Mouse (Mus musculus): ENCODE measurements around the gene Bcl11a. TPM values are rescaled to one million over a fixed set of nuclear protein-coding genes. Genes with fewer than 3 reads are reported as not detected.

Bcl11a gene
- polyA plus RNA-seq, 1 experiment: 89.4 TPM

DNA sequence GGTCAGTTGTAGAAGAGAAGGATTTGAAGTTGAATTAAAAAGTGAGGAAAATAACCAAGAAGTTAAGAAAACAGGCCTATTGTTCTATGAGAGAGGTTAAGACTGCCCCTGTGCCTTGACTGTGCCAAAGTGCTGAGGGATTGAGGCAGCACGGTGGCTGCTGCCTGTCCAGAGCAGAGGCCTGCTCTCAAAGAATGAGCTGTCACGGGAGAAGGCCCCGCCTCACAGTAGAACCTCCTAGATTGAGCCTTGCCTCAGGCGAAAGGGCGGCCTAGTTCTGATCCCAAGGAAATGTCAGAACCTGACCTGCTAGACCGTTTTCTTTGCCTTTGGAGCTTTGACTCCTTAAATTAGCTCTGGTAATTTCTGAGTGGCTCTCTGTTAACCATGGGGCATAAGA, 69.8 kb downstream of the Bcl11a start:
- 78% methylated on average over 6 of the region's 6 CpGs for WGBS
- no peak overlapping the region for H3K27ac ChIP-seq (ENCODE audit: insufficient read depth, low read depth, low read length)
- TF ChIP-seq CTCF (IDR thresholded peaks at IDR 0.05; ENCODE audit: insufficient read depth, low read depth, low read length) (no peak), POLR2A (IDR thresholded peaks at IDR 0.05; ENCODE audit: insufficient read depth, low read depth, low read length) (no peak)
- H3K4me1 ChIP-seq (ENCODE audit: control insufficient read depth, insufficient read depth, low read length): peaks cover 34% of the 10 kb centered on the region
- no peak overlapping the region for H3K4me3 ChIP-seq (ENCODE audit: insufficient read depth, low read depth, low read length)

DNA sequence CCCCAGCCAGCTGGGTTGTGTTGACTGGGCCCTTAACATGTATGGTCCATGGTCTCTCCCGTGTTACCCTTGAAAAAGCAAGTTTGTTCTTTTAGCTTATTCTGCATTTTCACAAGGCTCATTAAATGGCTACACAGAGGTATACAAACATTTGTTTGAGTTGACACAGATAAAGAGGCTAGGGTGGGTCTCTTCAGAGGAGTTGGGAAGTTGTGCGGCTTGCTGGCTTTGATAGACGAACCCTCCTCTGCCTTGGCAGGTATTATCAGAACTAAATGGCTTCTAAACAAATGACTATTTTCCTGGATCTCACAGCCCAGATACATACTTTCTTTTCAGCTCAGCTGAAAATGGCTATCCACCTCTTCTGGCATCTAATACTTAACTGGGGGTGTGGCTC, 70.7 kb downstream of the Bcl11a start:
- TF ChIP-seq CTCF (IDR thresholded peaks at IDR 0.05; ENCODE audit: insufficient read depth, low read depth, low read length) (no peak), POLR2A (IDR thresholded peaks at IDR 0.05; ENCODE audit: insufficient read depth, low read depth, low read length) (no peak)
- Histone ChIP-seq H3K27ac (ENCODE audit: insufficient read depth, low read depth, low read length) (no peak overlapping the region), H3K4me1 (ENCODE audit: control insufficient read depth, insufficient read depth, low read length) (peaks cover 37% of the 10 kb centered on the region), H3K4me3 (ENCODE audit: insufficient read depth, low read depth, low read length) (no peak overlapping the region)
- WGBS: 82% methylated on average over 3 of the region's 3 CpGs

DNA sequence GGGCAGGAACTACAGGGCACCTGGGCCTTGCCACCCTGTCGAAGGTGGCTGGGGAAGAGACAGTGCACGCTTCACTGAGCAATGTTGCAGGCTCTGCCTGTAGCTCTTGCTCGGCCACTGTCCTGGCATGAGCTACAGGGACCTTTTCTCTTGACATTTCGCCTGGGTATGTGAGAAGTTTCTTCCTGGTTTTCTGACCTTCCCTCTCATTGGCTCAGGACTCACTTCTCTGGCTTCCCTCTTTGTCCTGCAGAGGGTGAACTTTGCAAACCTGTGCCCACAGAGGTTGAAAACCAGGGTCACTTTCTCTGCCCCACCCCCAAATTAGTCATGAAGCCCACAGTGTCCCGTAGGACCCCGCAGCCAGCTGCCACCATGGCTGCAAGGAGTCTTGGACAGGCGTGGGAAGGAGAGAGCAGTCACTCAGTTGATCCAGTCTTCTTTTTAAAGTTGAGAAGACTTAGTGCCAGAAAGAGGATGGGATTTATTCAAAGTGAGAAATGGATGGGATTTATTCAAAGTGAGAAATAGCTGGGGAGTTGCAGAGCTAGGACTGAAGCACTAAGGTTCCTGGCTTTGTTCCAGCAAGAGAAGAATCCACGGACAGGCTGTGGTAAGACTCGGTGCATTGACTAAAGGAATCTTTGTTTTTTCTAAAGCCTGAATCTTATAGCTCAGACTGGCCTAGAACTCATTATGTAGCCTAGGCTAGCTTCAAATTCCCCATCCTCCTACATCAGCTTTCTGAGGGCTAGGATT, 71.8 kb downstream of the Bcl11a start:
- H3K27ac ChIP-seq (ENCODE audit: insufficient read depth, low read depth, low read length): no peak overlapping the region
- H3K4me1 ChIP-seq (ENCODE audit: control insufficient read depth, insufficient read depth, low read length): peaks cover 33% of the 10 kb centered on the region
- H3K4me3 ChIP-seq (ENCODE audit: insufficient read depth, low read depth, low read length): no peak overlapping the region
- TF ChIP-seq POLR2A (IDR thresholded peaks at IDR 0.05; ENCODE audit: insufficient read depth, low read depth, low read length): no peak
- WGBS: 63% methylated on average over 9 of the region's 9 CpGs

DNA sequence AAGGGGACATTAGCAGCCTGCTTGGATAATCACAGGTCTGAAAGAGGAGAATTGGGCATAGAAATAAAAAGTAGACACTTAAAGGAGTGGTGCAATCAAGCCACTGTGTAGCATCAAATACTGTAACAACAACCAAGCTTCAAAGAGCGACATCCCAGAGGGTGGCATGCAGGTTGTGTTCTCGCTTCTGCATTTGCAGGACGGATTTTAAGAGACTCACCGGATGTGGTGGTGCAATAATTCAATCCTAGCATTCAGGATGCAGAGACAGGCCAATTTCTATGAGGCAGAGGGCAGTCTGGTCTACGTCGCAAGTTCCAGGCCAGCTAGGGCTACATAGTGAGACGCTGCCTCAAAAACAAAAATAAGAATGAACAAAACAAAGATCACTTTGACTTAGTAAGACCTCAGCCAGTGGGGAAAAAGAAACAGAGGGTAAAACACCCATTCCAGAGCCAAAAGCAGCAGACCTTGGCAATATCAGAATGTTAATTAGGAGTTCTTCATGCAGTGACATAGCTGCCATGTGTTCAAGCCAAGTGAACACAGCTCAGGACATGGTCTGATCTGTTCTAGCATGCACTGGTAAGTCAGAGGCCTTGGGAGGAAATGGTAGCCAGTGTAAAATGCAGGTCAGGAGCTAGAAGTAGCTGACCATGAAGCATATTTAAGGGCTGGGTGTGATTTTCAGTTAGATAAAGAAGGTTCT, 74.4 kb downstream of the Bcl11a start:
- Histone ChIP-seq H3K4me3 (ENCODE audit: insufficient read depth, low read depth, low read length) (no peak overlapping the region), H3K4me1 (ENCODE audit: control insufficient read depth, insufficient read depth, low read length) (peaks cover 27% of the 10 kb centered on the region), H3K27ac (ENCODE audit: insufficient read depth, low read depth, low read length) (0 out of 2 replicates have a peak overlapping the region, but pooled peaks have one; percentile 38)
- TF ChIP-seq POLR2A (IDR thresholded peaks at IDR 0.05; ENCODE audit: insufficient read depth, low read depth, low read length) (no peak), CTCF (IDR thresholded peaks at IDR 0.05; ENCODE audit: insufficient read depth, low read depth, low read length) (no peak)
- WGBS: 61% methylated on average over 7 of the region's 7 CpGs

DNA sequence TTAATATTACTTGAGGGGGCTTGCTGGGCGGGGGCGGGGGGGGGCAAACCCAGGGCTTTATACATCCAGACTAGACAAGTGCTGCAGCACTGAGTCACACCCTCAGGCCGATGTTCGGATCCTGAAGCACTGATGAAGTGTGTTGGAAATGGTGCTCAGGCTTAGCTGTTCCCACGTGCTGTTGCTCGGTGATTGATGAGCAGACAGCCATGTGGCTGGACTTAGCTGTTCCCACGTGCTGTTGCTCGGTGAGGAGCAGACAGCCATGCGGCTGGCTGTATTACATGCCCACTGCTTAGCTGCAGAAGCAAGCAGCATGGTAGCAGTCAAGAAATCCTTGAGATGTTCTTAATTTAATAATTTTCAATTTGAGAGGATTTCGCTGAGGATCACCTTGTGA, 75.2 kb downstream of the Bcl11a start:
- H3K27ac ChIP-seq (ENCODE audit: insufficient read depth, low read depth, low read length): peak overlapping the region; percentile 42; the same call in 1 of the 2 replicates
- 58% methylated on average over 10 of the region's 10 CpGs for WGBS
- TF ChIP-seq POLR2A (IDR thresholded peaks at IDR 0.05; ENCODE audit: insufficient read depth, low read depth, low read length) (no peak), CTCF (IDR thresholded peaks at IDR 0.05; ENCODE audit: insufficient read depth, low read depth, low read length) (no peak)
- no peak overlapping the region for H3K4me3 ChIP-seq (ENCODE audit: insufficient read depth, low read depth, low read length)
- peaks cover 26% of the 10 kb centered on the region for H3K4me1 ChIP-seq (ENCODE audit: control insufficient read depth, insufficient read depth, low read length)

DNA sequence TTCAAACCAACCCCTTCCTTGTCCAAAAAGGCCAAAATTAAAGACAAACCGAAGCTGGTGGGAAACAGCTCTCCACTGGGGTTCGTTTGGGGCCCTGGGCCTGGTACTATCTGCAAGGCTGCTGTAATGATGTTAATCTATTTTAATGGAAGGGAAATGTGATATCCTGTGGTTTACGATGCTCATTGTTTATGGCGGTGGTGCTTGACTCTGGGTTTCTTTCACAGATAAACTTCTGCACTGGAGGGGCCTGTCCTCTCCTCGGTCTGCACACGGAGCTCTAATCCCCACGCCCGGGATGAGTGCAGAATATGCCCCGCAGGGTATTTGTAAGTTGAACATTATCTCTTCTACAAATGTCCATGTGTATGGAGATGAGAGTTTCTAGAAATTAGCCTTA, 80.2 kb downstream of the Bcl11a start:
- no peak overlapping the region for H3K27ac ChIP-seq (ENCODE audit: insufficient read depth, low read depth, low read length)
- H3K4me1 ChIP-seq (ENCODE audit: control insufficient read depth, insufficient read depth, low read length): peaks cover 24% of the 10 kb centered on the region
- no peak overlapping the region for H3K4me3 ChIP-seq (ENCODE audit: insufficient read depth, low read depth, low read length)
- 55% methylated on average over 9 of the region's 9 CpGs for WGBS
- TF ChIP-seq POLR2A (IDR thresholded peaks at IDR 0.05; ENCODE audit: insufficient read depth, low read depth, low read length) (no peak), CTCF (IDR thresholded peaks at IDR 0.05; ENCODE audit: insufficient read depth, low read depth, low read length) (no peak)

DNA sequence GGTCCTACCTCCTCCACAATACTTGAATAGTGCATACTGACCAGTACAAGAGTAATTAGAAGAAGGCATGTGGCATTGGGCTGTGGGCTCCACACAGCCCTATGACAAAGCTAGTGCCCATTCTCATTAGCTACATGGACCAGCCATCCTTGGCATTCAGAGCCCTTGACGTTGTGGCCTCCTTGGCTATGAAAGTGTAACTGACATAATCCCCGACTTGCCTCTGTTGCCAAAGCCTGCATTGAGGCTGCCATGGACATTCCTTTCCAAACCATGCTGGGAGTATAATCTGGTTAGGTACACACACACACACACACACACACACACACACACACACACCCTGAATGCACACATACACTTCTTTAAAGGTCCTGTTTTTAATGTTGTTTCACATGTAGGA, 81.8 kb downstream of the Bcl11a start:
- H3K4me1 ChIP-seq (ENCODE audit: control insufficient read depth, insufficient read depth, low read length): peaks cover 33% of the 10 kb centered on the region
- TF ChIP-seq POLR2A (IDR thresholded peaks at IDR 0.05; ENCODE audit: insufficient read depth, low read depth, low read length): no peak
- no peak for TF ChIP-seq CTCF (IDR thresholded peaks at IDR 0.05; ENCODE audit: insufficient read depth, low read depth, low read length)
- 50% methylated on average over 2 of the region's 2 CpGs for WGBS
- H3K27ac ChIP-seq (ENCODE audit: insufficient read depth, low read depth, low read length): no peak overlapping the region
- H3K4me3 ChIP-seq (ENCODE audit: insufficient read depth, low read depth, low read length): no peak overlapping the region

DNA sequence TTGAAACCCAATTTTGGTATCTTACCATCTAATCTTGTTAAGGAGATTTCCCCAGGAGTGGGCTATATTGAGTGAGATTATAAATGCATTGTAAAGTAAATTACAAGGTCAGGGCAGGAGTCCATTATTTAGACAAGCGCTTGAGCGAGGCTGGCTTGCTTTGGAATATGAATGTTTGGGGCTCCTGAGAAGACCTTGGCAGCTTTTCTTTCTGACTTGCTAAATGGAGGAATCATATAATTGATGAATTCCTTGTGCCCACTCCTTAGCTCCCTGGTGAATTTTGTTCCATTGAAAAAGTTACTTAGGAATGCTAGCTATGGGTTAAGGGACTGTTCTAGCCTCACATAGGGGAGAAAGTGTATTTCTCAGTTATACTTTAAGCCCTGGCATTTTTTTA, 83.6 kb downstream of the Bcl11a start:
- Histone ChIP-seq H3K27ac (ENCODE audit: insufficient read depth, low read depth, low read length) (no peak overlapping the region), H3K4me3 (ENCODE audit: insufficient read depth, low read depth, low read length) (no peak overlapping the region), H3K4me1 (ENCODE audit: control insufficient read depth, insufficient read depth, low read length) (peaks cover 34% of the 10 kb centered on the region)
- 81% methylated on average over 2 of the region's 2 CpGs for WGBS
- TF ChIP-seq CTCF (IDR thresholded peaks at IDR 0.05; ENCODE audit: insufficient read depth, low read depth, low read length) (no peak), POLR2A (IDR thresholded peaks at IDR 0.05; ENCODE audit: insufficient read depth, low read depth, low read length) (no peak)

DNA sequence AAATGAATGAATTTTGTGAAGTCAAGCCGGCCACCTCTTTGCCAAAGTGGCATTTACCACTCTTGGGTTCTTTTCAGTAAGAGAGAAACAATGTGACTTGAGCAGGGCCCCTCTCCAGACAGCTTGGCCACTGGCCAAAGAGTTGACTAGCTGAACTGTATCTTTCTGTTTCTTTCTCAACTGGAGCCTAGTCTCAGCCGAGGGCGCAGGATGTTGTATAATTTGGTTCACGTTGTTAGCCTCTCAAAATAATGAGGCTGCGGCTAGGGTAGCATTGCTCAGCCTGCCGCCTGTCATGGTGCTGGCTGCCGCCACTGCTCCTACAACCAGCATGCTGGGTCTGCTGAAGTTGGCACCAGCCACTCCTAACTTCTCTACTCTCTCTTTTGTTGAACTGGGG, 84.2 kb downstream of the Bcl11a start:
- H3K27ac ChIP-seq (ENCODE audit: insufficient read depth, low read depth, low read length): peak overlapping the region; percentile 72
- WGBS: 27% methylated on average over 7 of the region's 7 CpGs
- no peak overlapping the region for H3K4me3 ChIP-seq (ENCODE audit: insufficient read depth, low read depth, low read length)
- H3K4me1 ChIP-seq (ENCODE audit: control insufficient read depth, insufficient read depth, low read length): peaks cover 30% of the 10 kb centered on the region
- no peak for TF ChIP-seq POLR2A (IDR thresholded peaks at IDR 0.05; ENCODE audit: insufficient read depth, low read depth, low read length)
- no peak for TF ChIP-seq CTCF (IDR thresholded peaks at IDR 0.05; ENCODE audit: insufficient read depth, low read depth, low read length)
